Mouse (Mus musculus) intestine, postnatal 0 days (tissue): ENCODE measurements around the gene Trmt1. TPM values are rescaled to one million over a fixed set of nuclear protein-coding genes. Genes with fewer than 3 reads are reported as not detected.

Experiments used
- ATAC-seq: fragments of 200-750 bp; cut with Nextera tagmentation; 2 replicates; pipeline ENCODE4 v1.8.0; 2017; ENCODE audit warnings: mild to moderate bottlenecking, moderate TSS enrichment, moderate library complexity
- H3K27ac ChIP-seq: fragments of 300-500 bp; sonication (generic); 2 replicates; pipeline ENCODE4 v1.5.1; 2014; ENCODE audit warnings: mild to moderate bottlenecking, low read depth, low read length, moderate library complexity
- H3K27me3 ChIP-seq: fragments of 300-500 bp; sonication (generic); replicated peaks from 2 replicates; pipeline ENCODE4 v1.6.1; 2014; ENCODE audit warnings: low read length, mixed read lengths; ENCODE audit not compliant: control insufficient read depth, insufficient read depth
- H3K36me3 ChIP-seq: fragments of 300-500 bp; sonication (generic); 2 replicates; pipeline ENCODE4 v1.6.1; 2014; ENCODE audit warnings: mild to moderate bottlenecking, moderate library complexity; ENCODE audit not compliant: control insufficient read depth, insufficient read depth
- H3K4me1 ChIP-seq: fragments of 300-500 bp; sonication (generic); replicated peaks from 2 replicates; pipeline ENCODE4 v1.6.1; 2014; ENCODE audit warnings: antibody characterized with exemption, low read length, mixed read lengths; ENCODE audit not compliant: control insufficient read depth, insufficient read depth
- H3K4me2 ChIP-seq: fragments of 300-500 bp; sonication (generic); replicated peaks from 2 replicates; pipeline ENCODE4 v1.6.1; 2014; ENCODE audit warnings: low read depth, mild to moderate bottlenecking, moderate library complexity
- H3K4me3 ChIP-seq: fragments of 300-500 bp; sonication (generic); 2 replicates; pipeline ENCODE4 v1.5.1; 2014; ENCODE audit warnings: low read depth, low read length
- H3K9ac ChIP-seq: fragments of 300-500 bp; sonication (generic); 2 replicates; pipeline ENCODE4 v1.6.1; 2014; ENCODE audit warnings: mild to moderate bottlenecking, low read depth, low read length
- H3K9me3 ChIP-seq: fragments of 300-500 bp; sonication (generic); 2 replicates; pipeline ENCODE4 v1.6.1; 2016; ENCODE audit warnings: mixed run types; ENCODE audit not compliant: control insufficient read depth
- CTCF ChIP-seq: sonication (generic); IDR thresholded peaks from 2 replicates; pipeline ENCODE4 v1.5.1; 2016; ENCODE audit warnings: low read depth, mild to moderate bottlenecking, control low read depth, antibody characterized with exemption, moderate library complexity
- WGBS: fragments of 180-500 bp; shearing (Covaris S2); extraction: QIAGEN DNeasy Blood & Tissue Kit; methylation state at CpG from one replicate; pipeline ENCODE4 v1.1.7; 2014; 5-methylcytosine and 5-hydroxymethylcytosine counted together
- polyA plus RNA-seq: library from polyadenylated mRNA; unstranded; fragments of >200 nt; fragmentation: Nextera tagmentation; extraction: Ambion mirVana; gene quantifications from 2 replicates; pipeline ENCODE4 v1.2.1, GENCODE M21; 2015

Trmt1 gene
- polyA plus RNA-seq, 1 experiment from 2014 or later: 22.3 TPM

GRCm38 (mm10) chr8:84697166-84698130 lies 11.3 kb downstream of the Trmt1 start:
- TF ChIP-seq CTCF: peak; percentile 70
- no peak overlapping the region for H3K9ac ChIP-seq
- no peak for ATAC-seq
- no peaks in the 10 kb centered on the region for H3K4me1 ChIP-seq
- H3K9me3 ChIP-seq: no peaks in the 10 kb centered on the region
- no peak overlapping the region for H3K27ac ChIP-seq
- peaks cover 6% of the 10 kb centered on the region for H3K27me3 ChIP-seq
- 89% methylated on average over 14 of the region's 14 CpGs for whole genome bisulfite sequencing
- H3K4me3 ChIP-seq: no peak overlapping the region
- H3K36me3 ChIP-seq: peaks cover 48% of the 10 kb centered on the region
- no peak overlapping the region for H3K4me2 ChIP-seq

DNA sequence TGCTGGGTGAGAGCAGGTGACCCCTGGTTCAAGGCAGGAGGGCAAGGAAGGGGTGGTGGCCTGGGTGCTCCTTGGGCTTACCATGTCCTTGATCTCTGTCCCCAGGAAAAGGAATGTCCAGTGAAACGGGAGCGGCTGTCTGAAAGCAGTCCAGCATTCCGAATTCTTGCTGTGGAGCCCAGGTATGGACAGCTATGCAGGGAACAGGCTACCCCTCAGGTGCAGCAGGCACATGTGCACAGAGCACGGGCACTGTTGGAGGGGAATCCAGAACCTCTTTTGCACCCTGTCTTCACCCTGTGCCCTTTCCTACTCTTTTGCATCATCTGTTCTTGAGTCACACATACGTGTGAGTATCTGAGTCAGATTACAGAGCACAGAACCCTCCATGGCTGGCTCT lies 12.2 kb downstream of the Trmt1 start:
- H3K4me1 ChIP-seq: no peaks in the 10 kb centered on the region
- no peak for TF ChIP-seq CTCF
- no peak overlapping the region for H3K27ac ChIP-seq
- WGBS: 93% methylated on average over 5 of the region's 5 CpGs
- H3K4me2 ChIP-seq: no peak overlapping the region
- no peak for ATAC-seq
- no peaks in the 10 kb centered on the region for H3K9me3 ChIP-seq
- peaks cover 44% of the 10 kb centered on the region for H3K36me3 ChIP-seq
- no peak overlapping the region for H3K4me3 ChIP-seq
- H3K27me3 ChIP-seq: peaks cover 14% of the 10 kb centered on the region
- no peak overlapping the region for H3K9ac ChIP-seq

DNA sequence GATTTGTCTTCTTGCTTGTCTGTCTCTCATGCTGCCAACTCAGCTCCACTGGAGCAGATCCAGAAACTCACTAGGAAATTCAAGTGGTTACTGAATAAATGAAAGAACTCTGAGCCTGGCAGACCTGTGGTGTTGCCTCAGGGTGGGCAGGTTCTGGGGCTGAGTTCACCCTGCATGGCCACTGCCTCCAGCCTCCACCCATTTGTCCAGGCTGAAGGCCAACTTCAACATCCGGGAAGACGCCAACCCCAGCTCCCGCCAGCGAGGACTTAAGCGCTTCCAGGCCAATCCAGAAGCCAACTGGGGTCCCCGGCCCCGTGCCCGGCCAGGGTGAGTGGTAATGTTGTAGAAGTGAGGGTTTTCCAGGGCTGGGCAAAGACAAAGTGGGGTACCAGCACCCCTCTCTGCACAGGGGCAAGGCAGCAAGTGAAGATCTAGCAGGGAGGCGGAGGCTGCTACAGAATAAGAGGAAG lies 12.9 kb downstream of the Trmt1 start:
- no peak for TF ChIP-seq CTCF
- Histone ChIP-seq H3K27me3 (peaks cover 21% of the 10 kb centered on the region), H3K9me3 (no peaks in the 10 kb centered on the region), H3K9ac (no peak overlapping the region), H3K36me3 (peaks cover 39% of the 10 kb centered on the region), H3K4me2 (no peak overlapping the region), H3K27ac (no peak overlapping the region), H3K4me3 (no peak overlapping the region), H3K4me1 (no peaks in the 10 kb centered on the region)
- WGBS: 87% methylated on average over 9 of the region's 9 CpGs
- ATAC-seq: no peak

GRCm38 (mm10) chr8:84699861-84700322 lies 13.8 kb downstream of the Trmt1 start:
- H3K27ac ChIP-seq: no peak overlapping the region
- WGBS: 61% methylated on average over 7 of the region's 7 CpGs
- peaks cover 32% of the 10 kb centered on the region for H3K36me3 ChIP-seq

DNA sequence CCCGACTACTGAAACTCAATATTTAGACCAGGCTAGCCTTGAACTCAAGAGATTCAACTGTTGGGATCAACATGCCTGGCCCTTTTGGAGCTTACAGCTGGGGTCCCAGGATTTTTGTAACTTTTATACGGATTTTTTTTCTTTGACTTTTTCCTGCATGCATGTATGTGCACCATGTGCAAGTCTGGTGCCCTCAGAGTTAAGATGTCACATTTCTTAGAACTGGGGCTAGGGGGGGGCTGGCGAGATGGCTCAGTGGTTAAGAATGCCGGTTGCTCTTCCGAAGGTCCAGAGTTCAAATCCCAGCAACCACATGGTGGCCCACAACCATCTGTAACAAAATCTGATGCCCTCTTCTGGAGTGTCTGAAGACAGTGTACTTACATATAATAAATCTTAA lies 14.4 kb downstream of the Trmt1 start:
- Histone ChIP-seq H3K27me3 (peaks cover 37% of the 10 kb centered on the region), H3K4me3 (no peak overlapping the region), H3K36me3 (peaks cover 26% of the 10 kb centered on the region), H3K4me1 (0 out of 2 replicates have a peak, but pooled peaks cover 7% of the 10 kb centered on the region), H3K9ac (no peak overlapping the region), H3K4me2 (no peak overlapping the region), H3K9me3 (no peaks in the 10 kb centered on the region), H3K27ac (no peak overlapping the region)
- WGBS: 80% methylated on average over 5 of the region's 5 CpGs
- ATAC-seq: no peak
- TF ChIP-seq CTCF: no peak

More at GRCm38 (mm10) chr8:84699861-84700322, 13.8 kb downstream of the Trmt1 start:
- H3K27me3 ChIP-seq: peaks cover 31% of the 10 kb centered on the region
- no peak overlapping the region for H3K4me3 ChIP-seq
- peak; percentile 84 for TF ChIP-seq CTCF
- 0 out of 2 replicates have a peak, but pooled peaks cover 3% of the 10 kb centered on the region for H3K4me1 ChIP-seq
- H3K4me2 ChIP-seq: no peak overlapping the region
- H3K9me3 ChIP-seq: no peaks in the 10 kb centered on the region
- no peak overlapping the region for H3K9ac ChIP-seq
- no peak for ATAC-seq
